Mouse (Mus musculus) stomach, embryonic 15.5 days (tissue): ENCODE measurements around the gene Wnt1. TPM values are rescaled to one million over a fixed set of nuclear protein-coding genes. Genes with fewer than 3 reads are reported as not detected.

Source experiments
- ATAC-seq: fragments of 200-750 bp; cut with Nextera tagmentation; 2 replicates; pipeline ENCODE4 v1.8.0; 2017; ENCODE audit warnings: low read depth, moderate number of reproducible peaks, moderate TSS enrichment; ENCODE audit not compliant: insufficient read depth, low FRiP score
- H3K27ac ChIP-seq: fragments of 300-500 bp; sonication (generic); 2 replicates; pipeline ENCODE4 v1.5.1; 2015; ENCODE audit warnings: mild to moderate bottlenecking, inconsistent platforms
- H3K27me3 ChIP-seq: fragments of 300-500 bp; sonication (generic); replicated peaks from 2 replicates; pipeline ENCODE4 v1.6.1; 2015; ENCODE audit warnings: inconsistent platforms
- H3K36me3 ChIP-seq: fragments of 300-500 bp; sonication (generic); 2 replicates; pipeline ENCODE4 v1.6.1; 2015; ENCODE audit warnings: inconsistent platforms
- H3K4me1 ChIP-seq: fragments of 300-500 bp; sonication (generic); 2 replicates; pipeline ENCODE4 v1.6.1; 2015; ENCODE audit warnings: inconsistent platforms
- H3K4me2 ChIP-seq: fragments of 300-500 bp; sonication (generic); 2 replicates; pipeline ENCODE4 v1.6.1; 2015; ENCODE audit warnings: mild to moderate bottlenecking, inconsistent platforms
- H3K4me3 ChIP-seq: fragments of 300-500 bp; sonication (generic); replicated peaks from 2 replicates; pipeline ENCODE4 v1.5.1; 2015; ENCODE audit warnings: inconsistent platforms
- H3K9ac ChIP-seq: fragments of 300-500 bp; sonication (generic); 2 replicates; pipeline ENCODE4 v1.6.1; 2015; ENCODE audit warnings: inconsistent platforms
- H3K9me3 ChIP-seq: fragments of 300-500 bp; sonication (generic); 2 replicates; pipeline ENCODE4 v1.6.1; 2016; ENCODE audit warnings: inconsistent platforms
- WGBS: fragments of 180-500 bp; shearing (Covaris S2); methylation state at CpG from one replicate; pipeline ENCODE4 v1.1.7; 2015; 5-methylcytosine and 5-hydroxymethylcytosine counted together
- polyA plus RNA-seq: library from polyadenylated mRNA; unstranded; fragments of >200 nt; fragmentation: Nextera tagmentation; extraction: Ambion mirVana; gene quantifications from 2 replicates; pipeline ENCODE4 v1.2.1, GENCODE M21; 2015

The Wnt1 gene
- polyA plus RNA-seq, 1 experiment from 2014 or later: not detected

- no peaks in the 10 kb centered on the region for H3K9me3 ChIP-seq
- H3K4me1 ChIP-seq: peaks cover 17% of the 10 kb centered on the region; the same call in 1 of the 2 replicates
- no peaks in the 10 kb centered on the region; the same call in 1 of the 2 replicates for H3K36me3 ChIP-seq
- H3K27me3 ChIP-seq: 0 out of 2 replicates have a peak, but pooled peaks cover 5% of the 10 kb centered on the region
- peak; percentile 90 for ATAC-seq
- peak within 1 kb of the TSS; percentile 96 for H3K4me2 ChIP-seq
- H3K9ac ChIP-seq: peak within 1 kb of the TSS; percentile 87
- H3K4me3 ChIP-seq: peak within 1 kb of the TSS; percentile 99
- peak within 1 kb of the TSS; percentile 83 for H3K27ac ChIP-seq
- under 1% methylated on average over 73 of the region's 76 CpGs for WGBS
Measured at GRCm38 (mm10) chr15:98762670-98763529, 26.8 kb upstream of the Wnt1 start, which contains the start of gene Arf3. Gene Arf3 (minus strand): TSS chr15:98763214.

- peaks cover 22% of the 10 kb centered on the region; the same call in 1 of the 2 replicates for H3K27me3 ChIP-seq
- H3K27ac ChIP-seq: no peak overlapping the region
- no peaks in the 10 kb centered on the region for H3K9me3 ChIP-seq
- peaks cover 14% of the 10 kb centered on the region; the same call in 1 of the 2 replicates for H3K4me1 ChIP-seq
- no peak overlapping the region for H3K4me2 ChIP-seq
- WGBS: 70% methylated on average over 4 of the region's 4 CpGs
- H3K9ac ChIP-seq: no peak overlapping the region
- H3K36me3 ChIP-seq: no peaks in the 10 kb centered on the region
- no peak overlapping the region for H3K4me3 ChIP-seq
- no peak for ATAC-seq
Measured at GRCm38 (mm10) chr15:98765929-98766328, 23.7 kb upstream of the Wnt1 start.

GRCm38 (mm10) chr15:98768259-98768658 lies 21.4 kb upstream of the Wnt1 start:
- Histone ChIP-seq H3K27ac (no peak overlapping the region), H3K4me2 (no peak overlapping the region), H3K27me3 (peaks cover 45% of the 10 kb centered on the region), H3K36me3 (no peaks in the 10 kb centered on the region), H3K4me3 (no peak overlapping the region), H3K4me1 (peaks cover 12% of the 10 kb centered on the region), H3K9ac (no peak overlapping the region), H3K9me3 (no peaks in the 10 kb centered on the region)
- 27% methylated on average over 5 of the region's 5 CpGs for WGBS
- no peak for ATAC-seq

GRCm38 (mm10) chr15:98771813-98772425 lies 17.7 kb upstream of the Wnt1 start:
- H3K36me3 ChIP-seq: no peaks in the 10 kb centered on the region
- ATAC-seq: no peak
- H3K4me2 ChIP-seq: peak overlapping the region; percentile 69
- H3K27ac ChIP-seq: no peak overlapping the region
- WGBS: 10% methylated on average over 12 of the region's 12 CpGs
- H3K9me3 ChIP-seq: no peaks in the 10 kb centered on the region
- peaks cover 30% of the 10 kb centered on the region for H3K4me1 ChIP-seq
- peak overlapping the region; percentile 36 for H3K4me3 ChIP-seq
- H3K9ac ChIP-seq: no peak overlapping the region
- H3K27me3 ChIP-seq: peaks cover 77% of the 10 kb centered on the region

- Histone ChIP-seq H3K9ac (no peak overlapping the region), H3K27me3 (peaks cover 84% of the 10 kb centered on the region), H3K27ac (no peak overlapping the region), H3K4me1 (peaks cover 32% of the 10 kb centered on the region), H3K9me3 (no peaks in the 10 kb centered on the region), H3K36me3 (no peaks in the 10 kb centered on the region), H3K4me3 (peak overlapping the region; percentile 36), H3K4me2 (peak overlapping the region; percentile 69)
- WGBS: 2% methylated on average over 36 of the region's 36 CpGs
- no peak for ATAC-seq
Measured at GRCm38 (mm10) chr15:98772511-98773211, 17.0 kb upstream of the Wnt1 start.

GRCm38 (mm10) chr15:98774096-98774495 lies 15.6 kb upstream of the Wnt1 start:
- H3K9ac ChIP-seq: no peak overlapping the region
- no peak overlapping the region for H3K27ac ChIP-seq
- no peak overlapping the region for H3K4me3 ChIP-seq
- H3K4me2 ChIP-seq: no peak overlapping the region
- no peaks in the 10 kb centered on the region for H3K9me3 ChIP-seq
- H3K36me3 ChIP-seq: no peaks in the 10 kb centered on the region
- 31% methylated on average over 15 of the region's 15 CpGs for WGBS
- H3K27me3 ChIP-seq: peaks cover 89% of the 10 kb centered on the region
- peaks cover 42% of the 10 kb centered on the region for H3K4me1 ChIP-seq
- ATAC-seq: no peak

GRCm38 (mm10) chr15:98775533-98775932 lies 14.1 kb upstream of the Wnt1 start:
- H3K4me1 ChIP-seq: peaks cover 46% of the 10 kb centered on the region
- WGBS: 6% methylated on average over 5 of the region's 5 CpGs
- no peak overlapping the region for H3K9ac ChIP-seq
- peaks cover 94% of the 10 kb centered on the region for H3K27me3 ChIP-seq
- H3K36me3 ChIP-seq: no peaks in the 10 kb centered on the region
- H3K9me3 ChIP-seq: no peaks in the 10 kb centered on the region
- no peak overlapping the region for H3K27ac ChIP-seq
- no peak overlapping the region for H3K4me3 ChIP-seq
- no peak for ATAC-seq
- no peak overlapping the region for H3K4me2 ChIP-seq

- WGBS: 1% methylated on average over 60 of the region's 62 CpGs
- H3K9ac ChIP-seq: no peak overlapping the region
- no peaks in the 10 kb centered on the region for H3K36me3 ChIP-seq
- no peak overlapping the region for H3K27ac ChIP-seq
- peak overlapping the region; percentile 52 for H3K4me2 ChIP-seq
- H3K27me3 ChIP-seq: peaks cover 98% of the 10 kb centered on the region
- no peaks in the 10 kb centered on the region for H3K9me3 ChIP-seq
- peaks cover 46% of the 10 kb centered on the region for H3K4me1 ChIP-seq
- ATAC-seq: peak; percentile 39; the same call in 1 of the 2 replicates
- peak overlapping the region; percentile 16 for H3K4me3 ChIP-seq
Measured at GRCm38 (mm10) chr15:98776280-98777004, 13.2 kb upstream of the Wnt1 start.

- Histone ChIP-seq H3K27me3 (peaks cover 98% of the 10 kb centered on the region), H3K36me3 (no peaks in the 10 kb centered on the region), H3K4me3 (no peak overlapping the region), H3K9ac (no peak overlapping the region), H3K27ac (no peak overlapping the region), H3K4me2 (peak overlapping the region; percentile 52; the same call in 1 of the 2 replicates), H3K4me1 (peaks cover 45% of the 10 kb centered on the region), H3K9me3 (no peaks in the 10 kb centered on the region)
- 5% methylated on average over 19 of the region's 19 CpGs for WGBS
- ATAC-seq: no peak
Measured at GRCm38 (mm10) chr15:98777005-98777616, 12.5 kb upstream of the Wnt1 start.

- no peak within 1 kb of the TSS for H3K27ac ChIP-seq
- H3K4me1 ChIP-seq: peaks cover 39% of the 10 kb centered on the region
- no peak within 1 kb of the TSS for H3K9ac ChIP-seq
- peaks cover 97% of the 10 kb centered on the region for H3K27me3 ChIP-seq
- peak within 1 kb of the TSS; percentile 22 for H3K4me3 ChIP-seq
- no peaks in the 10 kb centered on the region for H3K9me3 ChIP-seq
- WGBS: under 1% methylated on average over 33 of the region's 33 CpGs
- no peak for ATAC-seq
- no peaks in the 10 kb centered on the region for H3K36me3 ChIP-seq
- H3K4me2 ChIP-seq: peak within 1 kb of the TSS; percentile 52
Measured at GRCm38 (mm10) chr15:98777762-98778161, 11.9 kb upstream of the Wnt1 start, which contains the start of gene Wnt10b. Gene Wnt10b (minus strand): TSS chr15:98778150.
